Mouse (Mus musculus): ENCODE data around the gene Tmem8b.
A peak's percentile ranks its signal among the peaks of the same experiment; 100 is the strongest.

Tmem8b gene

DNA sequence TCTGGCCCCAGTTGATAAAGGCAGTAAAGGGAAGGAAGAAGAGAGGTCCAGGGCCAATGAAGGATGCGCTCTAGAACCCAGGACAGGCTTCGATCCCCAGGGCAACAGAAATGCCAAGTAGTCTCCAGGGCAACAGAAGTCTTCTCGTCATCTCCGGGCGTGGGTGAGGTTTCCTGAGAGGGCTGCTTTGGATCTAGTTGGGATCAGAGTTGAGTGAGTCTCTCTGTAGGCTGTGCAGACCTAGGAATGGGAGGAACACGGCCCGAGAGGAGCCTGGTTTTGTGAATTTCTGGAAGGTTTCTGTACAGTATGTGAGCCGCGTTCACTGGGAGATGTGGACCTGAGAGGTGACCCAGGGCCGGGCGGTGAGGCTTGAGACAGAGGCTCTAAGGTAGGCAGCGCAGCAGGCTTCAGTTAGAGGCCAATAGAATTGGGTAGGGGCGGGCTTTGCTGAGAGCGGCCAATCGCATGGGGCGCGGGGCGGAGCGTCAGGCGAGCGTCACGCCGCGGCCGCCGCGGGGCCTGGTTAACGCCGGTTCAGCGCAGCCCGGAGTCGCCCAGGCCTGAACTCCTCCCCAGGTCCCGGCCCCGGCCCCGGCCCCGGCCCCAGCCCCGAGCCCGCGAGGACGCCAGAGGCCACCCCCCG lies at the start of gene Tmem8b, which contains the start of gene Fam221b:
Gene Tmem8b (plus strand): TSS at position 190 of the 646 bp plus-strand sequence.
Gene Fam221b (minus strand): TSS at position 364 of the 646 bp plus-strand sequence.
- DNase-seq (ENCODE audit: low spot score in 2 of 2) = peak; percentile 81 to 86

DNA sequence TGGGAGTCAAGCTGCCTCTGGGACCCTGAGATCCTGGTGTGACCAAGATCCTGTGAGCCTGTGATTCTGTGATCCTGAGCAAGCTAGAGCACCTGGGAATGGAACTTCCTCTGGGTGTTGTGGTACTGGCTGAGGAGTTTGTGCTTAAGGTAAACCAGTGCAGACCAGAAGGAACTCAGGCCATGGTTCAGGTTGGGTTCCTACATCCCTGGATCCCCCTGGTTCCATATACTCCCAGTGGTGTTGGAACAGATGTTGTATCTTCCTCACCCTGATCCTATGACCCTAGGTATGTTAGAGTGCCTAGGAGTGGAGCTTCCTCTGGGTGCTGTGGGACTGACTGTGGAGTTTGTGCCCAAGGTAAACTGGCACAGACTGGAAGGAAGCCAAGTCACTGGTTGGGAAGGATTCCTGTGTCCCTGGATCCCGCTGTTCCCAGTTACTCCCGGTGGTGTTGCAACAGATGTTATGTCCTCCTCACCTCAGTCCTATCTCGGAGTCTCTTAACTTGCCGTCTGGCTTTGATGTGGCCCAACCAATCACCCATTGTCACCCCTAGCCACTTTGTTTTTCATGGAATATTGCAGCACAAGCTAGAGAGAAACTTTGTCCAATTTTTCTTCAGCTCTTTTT lies 48.5 kb upstream of the Tmem8b start:
- DNase-seq (ENCODE audit: low spot score in 2 of 2) = no peak

DNA sequence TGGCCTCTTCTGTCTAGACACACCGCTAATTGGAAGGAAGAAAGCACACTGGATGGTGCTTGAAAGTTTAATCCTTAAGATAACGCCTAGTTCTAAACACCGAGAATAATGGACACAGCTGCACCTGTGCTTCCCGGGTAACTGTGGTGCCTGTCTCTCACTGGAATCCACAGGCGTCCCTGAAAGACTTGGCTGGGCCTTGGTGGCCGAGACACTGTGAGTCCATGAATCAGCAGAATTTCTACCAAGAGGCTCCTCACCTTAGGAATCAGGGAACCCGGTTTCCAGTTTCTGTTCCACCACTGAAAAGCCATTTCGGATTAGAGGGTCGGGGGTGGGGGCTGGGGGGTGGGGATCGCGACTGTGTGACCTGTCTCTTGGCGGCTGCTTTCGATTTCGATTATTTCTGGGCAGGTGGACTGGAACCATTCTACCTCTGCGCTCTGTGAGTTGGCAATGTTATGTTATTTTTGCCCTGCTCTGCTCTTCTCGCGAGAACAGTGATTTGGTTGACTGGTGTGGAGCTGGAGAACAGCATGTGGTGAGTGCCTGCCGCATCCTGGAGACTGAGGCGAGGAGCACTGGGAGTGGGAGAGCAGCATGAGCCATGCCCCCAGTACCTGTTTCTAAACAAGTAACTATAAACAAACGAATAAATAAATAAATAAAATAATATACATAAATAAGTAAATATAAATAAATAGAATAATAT lies 39.5 kb upstream of the Tmem8b start:
- no peak for DNase-seq (ENCODE audit: low spot score in 2 of 2)

DNA sequence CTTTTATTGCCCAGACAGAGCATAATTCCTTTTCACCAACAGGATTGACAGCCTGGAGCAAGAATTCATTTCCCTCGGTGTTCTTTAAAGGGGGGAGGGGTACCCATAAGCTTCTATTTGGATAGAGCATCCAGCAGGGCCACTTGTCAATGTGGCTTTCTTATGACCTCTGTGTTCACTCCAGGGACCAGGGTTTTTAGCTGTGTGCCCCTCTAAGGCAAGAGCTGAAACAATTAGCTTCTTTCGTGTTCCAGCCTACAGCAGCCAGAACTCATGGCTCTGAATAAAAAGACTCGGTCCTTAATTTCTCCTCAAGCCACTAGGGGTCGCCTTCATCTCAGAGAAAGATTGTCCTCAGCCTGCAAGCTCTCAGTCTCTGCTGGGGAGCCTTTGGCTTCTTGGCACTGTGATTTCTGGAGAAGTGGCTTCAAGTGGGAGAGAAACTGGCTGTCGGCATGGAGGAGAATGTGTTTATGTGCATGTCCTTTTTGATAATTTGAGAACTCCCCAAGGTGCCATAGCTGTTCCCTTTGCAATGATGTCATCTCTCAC lies 38.7 kb upstream of the Tmem8b start:
- DNase-seq (ENCODE audit: low spot score in 2 of 2) = peak; percentile 27 to 62

DNA sequence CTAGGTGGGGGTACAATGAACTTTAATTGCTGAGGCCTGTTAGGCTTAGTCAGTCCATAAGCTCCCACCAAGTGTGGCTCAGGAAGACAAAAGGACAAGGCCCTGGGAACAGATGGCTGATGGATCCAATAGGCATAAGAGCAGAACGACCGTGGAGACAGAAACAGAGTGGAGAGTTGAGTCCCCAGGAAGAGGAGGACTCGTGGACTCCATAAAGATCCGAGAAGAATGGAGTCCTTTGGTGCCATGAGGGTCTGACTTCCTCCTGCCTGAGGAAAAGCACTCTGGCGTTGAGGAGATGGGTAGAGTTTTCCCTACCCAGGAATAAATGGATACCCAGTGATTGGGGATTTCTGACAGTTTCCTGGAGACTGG lies 38.1 kb upstream of the Tmem8b start:
- no peak for DNase-seq (ENCODE audit: low spot score in 2 of 2)

DNA sequence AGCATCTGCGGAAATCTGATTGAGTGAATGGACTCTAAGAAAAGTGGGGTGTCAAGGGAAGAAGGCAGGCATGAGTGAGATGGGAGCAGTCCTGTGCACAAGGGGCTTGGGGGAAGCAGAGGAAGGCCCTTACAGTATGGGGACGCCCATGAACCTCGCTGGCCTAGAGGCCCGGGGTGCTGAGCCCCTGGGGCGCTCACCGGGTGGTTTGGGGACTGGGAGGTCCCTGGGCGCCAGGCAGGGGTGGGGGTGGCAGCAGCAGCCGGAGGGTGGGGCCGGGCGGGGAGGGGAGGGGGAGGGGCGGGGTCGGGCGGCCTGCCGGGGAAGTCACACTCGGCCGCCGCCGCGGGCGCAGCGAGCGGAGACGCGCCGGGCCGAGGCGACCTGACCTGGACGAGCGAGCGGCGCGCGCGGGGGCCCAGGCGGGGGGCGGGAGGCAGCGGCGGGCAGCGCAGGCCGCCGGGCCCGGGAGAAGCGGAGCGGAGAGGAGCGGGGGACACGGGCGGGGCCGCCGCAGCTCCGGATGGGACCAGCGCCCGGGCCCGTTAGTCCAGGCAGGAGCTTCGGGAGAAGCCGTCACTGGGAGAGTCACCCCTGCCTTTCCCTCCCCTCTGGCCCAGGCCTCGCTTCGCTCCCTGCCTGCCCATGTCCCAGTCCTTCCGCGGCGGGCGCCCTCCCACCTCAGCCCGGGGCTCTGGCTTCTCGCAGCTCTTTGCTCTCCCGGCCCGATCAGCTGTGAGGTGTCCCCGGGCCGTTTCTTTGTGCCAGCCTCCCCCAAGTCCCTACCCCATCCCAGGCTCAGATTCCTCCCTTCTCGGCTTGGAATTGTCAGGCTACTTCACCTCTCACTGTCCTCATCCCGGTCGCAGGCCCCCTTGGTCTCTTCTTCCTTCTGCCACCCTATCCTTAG lies 37.5 kb upstream of the Tmem8b start, which contains the start of gene Npr2:
Gene Npr2 (plus strand): TSS at position 890 of the 910 bp plus-strand sequence.
- DNase-seq (ENCODE audit: low spot score in 2 of 2) = no peak

DNA sequence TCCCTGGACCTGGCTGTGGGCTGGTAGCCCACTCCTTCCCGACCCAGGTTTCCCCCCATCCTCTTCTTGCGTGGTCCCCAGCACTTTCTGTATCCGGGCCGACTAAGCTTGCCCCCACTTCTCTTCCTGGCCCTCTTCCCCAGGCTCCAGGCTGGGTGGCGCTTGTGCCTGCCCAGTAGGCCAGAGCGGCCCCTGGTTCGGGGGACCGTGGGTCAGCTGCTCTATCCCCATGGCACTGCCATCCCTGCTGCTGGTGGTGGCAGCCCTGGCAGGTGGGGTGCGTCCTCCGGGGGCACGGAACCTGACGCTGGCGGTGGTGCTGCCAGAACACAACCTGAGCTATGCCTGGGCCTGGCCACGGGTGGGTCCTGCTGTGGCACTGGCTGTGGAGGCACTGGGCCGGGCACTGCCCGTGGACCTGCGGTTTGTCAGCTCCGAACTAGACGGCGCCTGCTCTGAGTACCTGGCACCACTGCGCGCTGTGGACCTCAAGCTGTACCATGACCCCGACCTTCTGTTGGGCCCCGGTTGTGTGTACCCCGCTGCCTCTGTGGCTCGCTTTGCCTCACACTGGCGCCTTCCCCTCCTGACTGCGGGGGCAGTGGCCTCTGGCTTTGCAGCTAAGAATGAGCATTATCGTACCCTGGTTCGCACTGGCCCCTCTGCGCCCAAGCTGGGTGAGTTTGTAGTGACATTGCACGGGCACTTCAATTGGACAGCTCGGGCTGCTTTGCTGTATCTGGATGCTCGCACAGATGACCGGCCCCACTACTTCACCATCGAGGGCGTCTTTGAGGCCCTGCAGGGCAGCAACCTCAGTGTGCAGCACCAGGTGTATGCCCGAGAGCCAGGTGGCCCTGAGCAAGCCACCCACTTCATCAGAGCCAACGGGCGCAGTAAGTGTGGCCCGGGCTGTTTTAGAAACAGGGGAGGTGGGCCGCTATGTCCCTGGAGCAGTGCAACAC lies 36.5 kb upstream of the Tmem8b start:
- no peak for DNase-seq (ENCODE audit: low spot score in 2 of 2)

DNA sequence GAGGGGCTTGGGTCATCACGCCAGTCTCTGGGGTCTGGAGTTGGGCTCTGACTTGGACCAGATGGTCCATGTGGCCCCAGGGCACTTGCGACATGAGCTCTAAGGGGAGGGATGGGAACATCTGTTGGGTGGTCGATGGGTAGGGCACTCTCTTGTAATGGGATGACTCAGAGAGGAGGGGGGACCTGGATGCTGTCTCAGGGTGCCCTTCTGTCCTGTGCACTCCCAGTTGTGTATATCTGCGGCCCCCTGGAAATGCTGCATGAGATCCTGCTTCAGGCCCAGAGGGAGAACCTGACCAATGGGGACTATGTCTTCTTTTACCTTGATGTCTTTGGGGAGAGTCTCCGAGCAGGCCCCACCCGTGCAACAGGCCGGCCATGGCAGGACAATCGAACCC lies 35.5 kb upstream of the Tmem8b start:
- no peak for DNase-seq (ENCODE audit: low spot score in 2 of 2)

DNA sequence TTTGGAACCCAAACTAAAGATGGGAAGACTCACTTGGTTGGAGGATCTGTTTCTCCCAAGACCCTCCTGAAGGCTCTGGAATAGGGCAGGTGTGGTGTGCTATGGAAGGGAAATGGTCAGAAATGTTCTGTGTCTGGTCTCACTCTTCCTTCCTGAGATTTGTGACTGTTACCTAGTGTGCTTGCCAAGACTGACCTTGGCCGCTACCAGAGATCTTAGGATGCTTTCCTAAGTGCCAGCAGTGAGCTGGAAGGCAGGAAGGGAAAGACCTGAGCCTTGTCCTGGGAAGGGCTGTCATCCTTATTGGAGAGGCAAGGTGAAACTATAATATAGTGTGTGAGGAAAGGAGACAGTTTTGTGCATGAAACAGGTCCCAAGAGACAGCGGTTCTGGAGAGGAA lies 35.0 kb upstream of the Tmem8b start:
- DNase-seq (ENCODE audit: low spot score in 2 of 2) = no peak

DNA sequence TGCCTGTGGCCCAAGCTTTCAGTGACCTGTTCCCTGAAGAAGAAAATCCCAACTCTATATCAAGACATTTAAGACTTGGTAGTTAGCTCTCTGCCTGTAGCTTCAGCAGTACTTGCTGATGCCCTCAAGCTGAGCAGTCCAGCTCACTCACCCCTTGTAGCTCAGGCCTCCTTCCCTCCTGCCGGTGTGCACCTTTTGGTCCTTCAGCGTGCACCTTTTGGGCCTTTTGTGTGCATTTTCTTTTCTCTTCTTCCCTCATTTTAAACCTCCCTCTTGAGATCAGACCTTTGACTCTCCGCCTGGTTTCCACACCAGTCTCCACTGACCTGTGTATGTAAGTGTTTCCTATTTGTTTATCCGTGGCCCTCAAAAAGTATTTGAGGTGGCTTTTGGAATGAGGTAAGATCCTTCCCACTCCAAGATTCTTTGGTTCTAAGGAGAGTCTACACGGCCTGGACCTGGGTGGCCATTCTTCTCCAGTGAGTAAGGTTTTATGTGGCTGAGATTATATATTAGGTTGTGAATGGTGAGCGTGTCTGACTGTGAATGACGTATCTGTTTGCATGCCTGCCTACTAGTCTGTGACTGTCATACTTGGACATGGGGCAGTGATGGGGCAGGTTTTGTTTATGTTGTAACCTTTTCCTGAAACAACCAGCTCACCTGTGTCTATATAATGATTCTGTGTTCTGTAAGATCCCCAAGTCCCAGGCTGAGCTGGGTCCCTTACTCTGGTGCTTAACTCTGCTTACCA lies 34.0 kb upstream of the Tmem8b start:
- no peak for DNase-seq (ENCODE audit: low spot score in 2 of 2)

DNA sequence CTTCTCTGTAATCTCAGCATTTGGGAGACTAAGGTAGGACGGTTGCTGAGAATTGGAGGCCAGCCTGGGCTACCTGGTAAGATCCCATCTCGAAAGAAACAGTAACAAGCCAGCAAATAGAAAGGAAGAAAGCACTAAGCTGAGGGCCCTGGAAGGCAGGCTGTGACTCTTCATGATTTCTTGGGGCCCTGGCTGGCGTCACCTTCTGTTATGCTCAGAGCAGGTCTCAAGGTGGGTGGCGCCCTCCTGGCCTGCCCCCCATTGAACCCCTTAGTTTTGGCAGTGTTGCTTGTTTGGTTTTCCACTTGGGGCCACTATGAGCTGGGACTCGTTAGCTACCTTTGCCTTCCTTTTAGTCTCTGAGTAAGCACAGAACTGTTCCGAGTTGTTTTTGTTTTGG lies 32.0 kb upstream of the Tmem8b start:
- peak in 1 of 2 experiments; percentile 1 for DNase-seq (ENCODE audit: low spot score in 2 of 2)

DNA sequence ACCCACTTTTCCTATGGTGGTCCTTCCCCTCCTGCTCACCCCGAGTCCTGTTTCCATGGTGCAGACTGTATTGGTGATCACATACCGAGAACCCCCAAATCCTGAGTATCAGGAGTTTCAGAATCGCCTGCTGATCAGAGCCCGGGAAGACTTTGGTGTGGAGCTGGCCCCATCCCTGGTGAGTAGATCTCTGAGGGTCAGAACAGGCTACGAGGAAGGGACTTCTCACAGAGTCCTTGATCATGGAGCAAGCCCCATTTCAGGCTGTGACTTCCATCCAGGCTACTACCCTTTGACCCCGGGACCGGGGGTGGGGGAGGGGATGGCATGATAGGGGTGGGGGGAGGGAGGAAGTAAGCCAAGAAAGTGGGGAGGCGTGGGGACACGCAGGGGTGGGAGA lies 28.7 kb upstream of the Tmem8b start:
- DNase-seq (ENCODE audit: low spot score in 2 of 2) = peak in 1 of 2 experiments; percentile 1

DNA sequence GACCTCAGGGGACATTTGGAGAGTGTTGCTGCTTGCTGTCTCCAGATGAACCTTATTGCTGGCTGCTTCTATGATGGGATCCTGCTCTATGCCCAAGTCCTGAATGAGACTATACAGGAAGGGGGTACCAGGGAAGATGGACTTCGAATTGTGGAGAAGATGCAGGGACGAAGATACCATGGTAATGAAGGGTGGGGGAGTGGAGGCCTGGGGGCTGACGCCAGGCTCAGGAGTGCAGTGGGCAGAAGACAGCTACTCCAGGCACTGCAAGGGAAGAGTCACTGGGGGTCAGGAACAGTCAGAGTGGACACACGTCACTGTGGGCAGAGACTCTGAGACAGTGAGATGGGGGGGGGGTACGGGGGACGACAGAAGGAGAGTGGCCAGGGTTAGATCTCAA lies 28.3 kb upstream of the Tmem8b start:
- DNase-seq (ENCODE audit: low spot score in 2 of 2) = peak in 1 of 2 experiments; percentile 1

DNA sequence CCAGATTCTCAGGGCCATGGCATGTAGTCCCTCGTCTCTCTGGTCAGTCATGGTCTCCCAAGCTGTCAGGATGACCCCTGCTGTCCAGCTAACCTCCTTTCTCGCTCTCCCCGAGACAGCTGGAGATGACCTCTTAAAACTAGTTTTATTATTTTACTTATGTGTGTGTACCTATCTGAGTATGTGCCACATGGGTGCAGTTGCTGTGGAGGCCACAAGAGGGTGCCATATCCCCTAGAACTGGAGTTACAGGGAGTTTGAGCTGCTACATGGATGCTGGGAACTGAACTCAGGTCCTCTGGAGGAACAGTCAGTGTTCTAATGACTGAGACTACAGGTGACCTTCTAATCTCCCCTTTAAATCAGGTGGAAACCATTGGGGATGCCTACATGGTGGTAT lies 19.0 kb upstream of the Tmem8b start:
- DNase-seq (ENCODE audit: low spot score in 2 of 2) = no peak

DNA sequence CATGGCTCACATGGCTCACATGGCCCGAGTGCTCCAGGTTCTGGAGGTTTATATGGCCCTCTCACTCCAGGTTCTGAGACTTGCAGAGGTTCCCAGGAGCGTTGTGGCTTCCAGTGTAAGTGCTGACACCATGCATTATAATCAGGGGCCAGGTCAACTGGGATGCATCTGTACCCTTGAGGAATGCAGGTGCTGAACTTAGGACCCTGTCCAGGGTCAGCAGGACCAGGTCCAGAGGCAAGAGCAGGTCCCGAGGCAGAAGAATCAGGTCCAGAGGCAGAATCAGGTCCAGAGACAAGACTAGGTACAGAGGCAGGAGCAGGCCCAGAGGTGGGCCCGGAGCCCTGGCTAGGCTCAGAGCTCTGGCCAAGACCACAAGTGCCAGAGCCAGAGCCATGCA lies 16.0 kb upstream of the Tmem8b start:
- no peak for DNase-seq (ENCODE audit: low spot score in 2 of 2)

DNA sequence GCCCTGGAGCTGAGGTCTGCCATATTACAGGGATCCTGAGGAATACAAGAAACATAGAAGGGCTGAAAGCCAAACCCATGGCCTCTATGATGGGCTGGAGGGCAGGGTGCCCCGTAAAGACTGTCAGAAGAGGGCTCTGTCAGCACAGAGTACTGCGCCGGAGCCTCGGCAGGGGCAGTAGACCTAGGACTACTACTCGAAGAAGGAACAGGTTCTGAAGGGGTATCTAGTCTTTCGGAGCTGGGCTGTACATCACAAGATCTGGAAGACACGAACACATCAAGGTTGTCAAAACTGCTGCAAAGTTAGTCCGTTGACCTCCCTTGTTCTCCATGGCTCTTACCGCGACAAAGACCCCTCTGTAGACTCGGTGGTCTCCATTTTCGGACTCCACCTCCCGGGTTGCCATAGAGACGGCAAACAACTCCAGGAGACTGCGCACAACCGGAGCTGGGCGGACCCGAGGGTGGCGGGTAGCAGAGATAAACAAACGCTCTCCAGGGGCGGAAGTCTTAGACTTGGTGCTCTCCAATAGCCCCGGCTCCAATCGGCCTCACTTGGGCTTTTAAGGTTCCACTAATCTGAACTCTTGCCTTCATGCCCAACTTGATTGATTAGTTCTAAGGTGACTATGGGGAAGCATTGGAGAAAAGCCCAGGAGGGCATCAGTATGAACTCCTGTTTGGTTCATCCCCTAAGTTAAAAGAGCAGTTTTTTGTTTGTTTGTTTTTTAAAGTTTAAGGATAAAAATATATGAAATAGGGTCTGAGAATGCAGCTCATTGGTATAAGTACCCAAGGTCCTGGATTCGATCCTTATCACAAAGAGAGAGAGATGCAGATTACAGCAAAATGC lies 15.4 kb upstream of the Tmem8b start, which contains the start of gene Spag8:
Gene Spag8 (minus strand): TSS at position 434 of the 855 bp plus-strand sequence.
- no peak for DNase-seq (ENCODE audit: low spot score in 2 of 2)

DNA sequence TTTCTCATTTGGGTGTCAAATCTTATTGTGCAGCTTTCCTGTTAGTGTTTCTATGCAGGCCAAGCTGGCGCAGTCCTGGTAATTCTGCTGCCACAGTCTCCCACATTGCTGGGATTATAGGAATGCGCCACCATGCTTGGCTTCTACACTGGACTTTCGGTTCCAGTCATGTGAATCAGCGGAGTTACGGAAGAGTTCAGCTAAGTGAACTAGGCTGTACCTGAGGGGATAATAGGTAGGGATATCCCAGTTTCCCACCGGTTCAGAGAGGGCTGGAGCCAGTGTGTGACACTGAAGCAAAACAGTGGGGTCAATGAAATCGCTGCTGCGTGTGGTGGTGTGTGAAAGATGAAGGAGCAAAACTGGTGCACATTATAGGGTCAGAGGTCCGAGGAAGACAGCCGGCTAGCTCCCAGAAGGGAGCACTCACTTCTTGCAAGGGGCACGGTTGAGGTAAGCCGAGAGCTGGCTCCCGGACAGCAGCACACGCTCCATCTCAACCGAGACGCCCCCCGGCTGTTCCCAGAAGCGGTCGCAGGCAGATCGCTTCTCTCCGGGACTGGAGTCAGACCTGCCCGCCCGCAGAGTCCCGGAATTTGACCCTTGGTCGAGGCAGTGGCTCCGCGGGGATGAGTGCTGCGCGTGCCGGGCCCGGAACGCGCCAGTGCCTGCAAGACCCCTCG lies 13.0 kb upstream of the Tmem8b start:
- DNase-seq (ENCODE audit: low spot score in 2 of 2) = no peak
